Comparison of ENCODE assay signal across 29 mouse cellular contexts in genomic region chr2:173714620-173715218, GRCm38 (mm10). TPM values are rescaled to one million over a fixed set of nuclear protein-coding genes. Genes with fewer than 3 reads are reported as not detected.
A peak's percentile ranks its signal among the peaks of the same experiment; 100 is the strongest.
DNase-seq lines count a peak whose midpoint lies in the region; ATAC-seq and TF ChIP-seq lines count a peak whose summit lies in the region.
"Had no signal": no experiment of that assay in that cellular context is flagged by ENCODE, and none has a peak within 500 bp of the region (broad histone marks: within the 10 kb centered on the region; RNA-seq: fewer than 3 reads in every experiment).

No protein-coding gene starts in this region.

- H3K4me3 ChIP-seq in forebrain, embryonic 12.5 days (replicated peaks): no peak overlapping the region
- H3K4me3 ChIP-seq in forebrain, embryonic 14.5 days (ENCODE audit: low read depth, low read length): no peak overlapping the region
- H3K4me3 ChIP-seq in hindbrain, embryonic 15.5 days: no peak overlapping the region
- H3K4me3 ChIP-seq in midbrain, embryonic 15.5 days: no peak overlapping the region
- no peak overlapping the region for H3K4me3 ChIP-seq in kidney, adult 2 months (ENCODE audit: insufficient read depth, low read depth, low read length)
- H3K4me3 ChIP-seq: heart, embryonic 12.5 days had no signal

- no peaks in the 10 kb centered on the region for H3K27me3 ChIP-seq in forebrain, embryonic 12.5 days
- no peaks in the 10 kb centered on the region for H3K27me3 ChIP-seq in forebrain, embryonic 14.5 days (replicated peaks; ENCODE audit: control insufficient read depth, insufficient read depth, low read length)
- no peaks in the 10 kb centered on the region for H3K27me3 ChIP-seq in hindbrain, embryonic 15.5 days
- no peaks in the 10 kb centered on the region for H3K27me3 ChIP-seq in midbrain, embryonic 15.5 days (replicated peaks)
- no peaks in the 10 kb centered on the region for H3K27me3 ChIP-seq in kidney, adult 2 months (replicated peaks; ENCODE audit: control insufficient read depth, insufficient read depth, low read length)
- H3K27me3 ChIP-seq: heart, embryonic 12.5 days; Patski had no signal

- no peaks in the 10 kb centered on the region for H3K36me3 ChIP-seq in forebrain, embryonic 12.5 days (replicated peaks)
- H3K36me3 ChIP-seq in forebrain, embryonic 14.5 days (ENCODE audit: control insufficient read depth, insufficient read depth, low read length): no peaks in the 10 kb centered on the region
- H3K36me3 ChIP-seq in hindbrain, embryonic 15.5 days: no peaks in the 10 kb centered on the region
- no peaks in the 10 kb centered on the region for H3K36me3 ChIP-seq in midbrain, embryonic 15.5 days (replicated peaks)
- no peaks in the 10 kb centered on the region for H3K36me3 ChIP-seq in kidney, adult 2 months (ENCODE audit: control insufficient read depth, insufficient read depth, low read length)
- H3K36me3 ChIP-seq: heart, embryonic 12.5 days had no signal

- no peak for TF ChIP-seq CTCF in kidney, adult 2 months (conservative IDR thresholded peaks at IDR 0.05; ENCODE audit: insufficient read depth, insufficient read length, low read depth, low read length)

- ATAC-seq in forebrain, embryonic 12.5 days (ENCODE audit: low FRiP score): peak; percentile 66
- ATAC-seq in forebrain, embryonic 14.5 days: peak; percentile 22; the same call in 1 of the 2 replicates
- peak; percentile 27; the same call in 1 of the 2 replicates for ATAC-seq in hindbrain, embryonic 15.5 days (ENCODE audit: low FRiP score, low read depth)
- peak; percentile 44 for ATAC-seq in midbrain, embryonic 15.5 days (replicated peaks)
- ATAC-seq in megakaryocyte-erythroid progenitor cell, adult 5-6 weeks (replicated peaks; ENCODE audit: low FRiP score, low TSS enrichment, poor library complexity, severe bottlenecking): no peak
- ATAC-seq: inflammation-experienced regulatory T-cells, adult 6 months; lung, postnatal 0 days; Patski had no signal

- H3K4me2 ChIP-seq in forebrain, embryonic 12.5 days: no peak overlapping the region
- H3K4me2 ChIP-seq in forebrain, embryonic 14.5 days (ENCODE audit: low read length): no peak overlapping the region
- no peak overlapping the region for H3K4me2 ChIP-seq in hindbrain, embryonic 15.5 days
- no peak overlapping the region for H3K4me2 ChIP-seq in midbrain, embryonic 15.5 days
- H3K4me2 ChIP-seq: heart, embryonic 12.5 days had no signal

- intact Hi-C loops in left cerebral cortex, postnatal 4 days (cut with DNase I): no loop called here

- no peak for DNase-seq in forebrain, embryonic 14.5 days (ENCODE audit: low spot score)
- no peak for DNase-seq in kidney, adult 2 months
- no peak for DNase-seq in left cerebral cortex, postnatal 4 days
- DNase-seq in B cell, adult 2 months: no peak
- DNase-seq: adrenal gland, adult 8-10 months; cerebellum, adult 9-10 months; heart, postnatal 14 days; kidney, adult 9 months; kidney, postnatal 4 days; liver; thymus, adult 18-20 months had no signal

- TF ChIP-seq POLR2A in kidney, adult 2 months (IDR thresholded peaks at IDR 0.05; ENCODE audit: low read depth, low read length): no peak

- 42% methylated on average over 8 of the region's 8 CpGs for WGBS in forebrain, embryonic 12.5 days
- WGBS in forebrain, embryonic 14.5 days: 44% methylated on average over 8 of the region's 8 CpGs
- 24% methylated on average over 8 of the region's 8 CpGs for WGBS in hindbrain, embryonic 15.5 days
- WGBS in midbrain, embryonic 15.5 days: 31% methylated on average over 8 of the region's 8 CpGs
- 86% methylated on average over 8 of the region's 8 CpGs for WGBS in kidney, adult 2 months

- H3K9ac ChIP-seq in forebrain, embryonic 12.5 days: no peak overlapping the region
- no peak overlapping the region for H3K9ac ChIP-seq in forebrain, embryonic 14.5 days (ENCODE audit: low read length)
- H3K9ac ChIP-seq in hindbrain, embryonic 15.5 days: no peak overlapping the region
- no peak overlapping the region for H3K9ac ChIP-seq in midbrain, embryonic 15.5 days
- H3K9ac ChIP-seq: heart, embryonic 12.5 days had no signal

- H3K4me1 ChIP-seq in forebrain, embryonic 12.5 days: peaks cover 17% of the 10 kb centered on the region
- no peaks in the 10 kb centered on the region; the same call in 1 of the 2 replicates for H3K4me1 ChIP-seq in forebrain, embryonic 14.5 days (ENCODE audit: control insufficient read depth, insufficient read depth, low read length)
- peaks cover 16% of the 10 kb centered on the region for H3K4me1 ChIP-seq in hindbrain, embryonic 15.5 days (replicated peaks)
- H3K4me1 ChIP-seq in midbrain, embryonic 15.5 days: peaks cover 9% of the 10 kb centered on the region
- H3K4me1 ChIP-seq in kidney, adult 2 months (ENCODE audit: control insufficient read depth, insufficient read depth, low read length): no peaks in the 10 kb centered on the region
- H3K4me1 ChIP-seq: heart, embryonic 12.5 days had no signal

- 0 out of 2 replicates have a peak overlapping the region, but pooled peaks have one; percentile 26 for H3K27ac ChIP-seq in forebrain, embryonic 12.5 days
- H3K27ac ChIP-seq in forebrain, embryonic 14.5 days (ENCODE audit: low read depth, low read length): no peak overlapping the region
- no peak overlapping the region for H3K27ac ChIP-seq in hindbrain, embryonic 15.5 days (replicated peaks)
- H3K27ac ChIP-seq in midbrain, embryonic 15.5 days: 0 out of 2 replicates have a peak overlapping the region, but pooled peaks have one; percentile 0
- H3K27ac ChIP-seq in kidney, adult 2 months (ENCODE audit: insufficient read depth, low read depth, low read length): no peak overlapping the region

- H3K9me3 ChIP-seq in forebrain, embryonic 12.5 days: no peaks in the 10 kb centered on the region
- H3K9me3 ChIP-seq in forebrain, embryonic 14.5 days (replicated peaks; ENCODE audit: control insufficient read depth, low read length): no peaks in the 10 kb centered on the region
- H3K9me3 ChIP-seq in hindbrain, embryonic 15.5 days: no peaks in the 10 kb centered on the region
- H3K9me3 ChIP-seq in midbrain, embryonic 15.5 days: no peaks in the 10 kb centered on the region

RNA-seq across cellular contexts. Expression of gene 1700010B08Rik, which starts 4.5 kb away (rescaled TPM):
- polyA plus RNA-seq in forebrain, embryonic 12.5 days (2016; fragmentation: Nextera tagmentation; extraction: Ambion mirVana): not detected in 2 replicates
- polyA plus RNA-seq in forebrain, embryonic 14.5 days (2014; fragmentation: Nextera tagmentation; extraction: Ambion mirVana): not detected in 2 replicates
- polyA plus RNA-seq in hindbrain, embryonic 15.5 days (2015; fragmentation: Nextera tagmentation; extraction: Ambion mirVana): not detected in 2 replicates
- 0.19 TPM in 1 of 2 replicates, not detected in the other for polyA plus RNA-seq in midbrain, embryonic 15.5 days (2015; fragmentation: Nextera tagmentation; extraction: Ambion mirVana)
- not detected in 2 replicates for polyA plus RNA-seq in kidney, adult 2 months (2012; rRNA removed)
- not detected in 2 replicates for total RNA-seq in megakaryocyte-erythroid progenitor cell, adult 5-6 weeks (2014; fragmentation: Nextera tagmentation)
- 0.38 TPM in 1 of 2 replicates, not detected in the other for total RNA-seq in megakaryocyte-erythroid progenitor cell, adult 5-6 weeks (2017)
- total RNA-seq in left cerebral cortex, postnatal 4 days (2021): not detected
- total RNA-seq: common myeloid progenitor, adult 5-6 weeks; ES-E14; gastrocnemius, adult 8-10 months; granulocyte monocyte progenitor cell, adult 5-6 weeks; heart, postnatal 14 days; left cerebral cortex, postnatal 25 days had no signal
- polyA plus RNA-seq: embryonic facial prominence, embryonic 11.5 days; frontal cortex, adult 2 months; heart, embryonic 12.5 days; inflammation-experienced regulatory T-cells, adult 6 months; liver, embryonic 16.5 days; Patski; small intestine, adult 2 months; stomach, embryonic 14.5 days had no signal

RNA-seq across cellular contexts. Expression of gene Vapb, which starts 22.6 kb away (rescaled TPM):
- polyA plus RNA-seq in forebrain, embryonic 12.5 days (2016; fragmentation: Nextera tagmentation; extraction: Ambion mirVana): 11.0 and 13.8 TPM in 2 replicates
- polyA plus RNA-seq in forebrain, embryonic 14.5 days (2014; fragmentation: Nextera tagmentation; extraction: Ambion mirVana): 13.9 and 18.5 TPM in 2 replicates
- polyA plus RNA-seq in hindbrain, embryonic 15.5 days (2015; fragmentation: Nextera tagmentation; extraction: Ambion mirVana): 15.9 and 18.4 TPM in 2 replicates
- polyA plus RNA-seq in midbrain, embryonic 15.5 days (2015; fragmentation: Nextera tagmentation; extraction: Ambion mirVana): 10.8 and 14.3 TPM in 2 replicates
- polyA plus RNA-seq in kidney, adult 2 months (2012; rRNA removed): 18.9 and 21.3 TPM in 2 replicates
- 5.2 and 8.8 TPM in 2 replicates for total RNA-seq in megakaryocyte-erythroid progenitor cell, adult 5-6 weeks (2014; fragmentation: Nextera tagmentation)
- total RNA-seq in megakaryocyte-erythroid progenitor cell, adult 5-6 weeks (2017): 46.8 and 67.2 TPM in 2 replicates
- 10 to 100 TPM; 84.7 to 94.7 TPM for total RNA-seq in left cerebral cortex, postnatal 4 days (2021)

RNA-seq across cellular contexts. Expression of gene Rab22a, which starts 55.2 kb away (rescaled TPM):
- 43.1 and 47.7 TPM in 2 replicates for polyA plus RNA-seq in forebrain, embryonic 12.5 days (2016; fragmentation: Nextera tagmentation; extraction: Ambion mirVana)
- polyA plus RNA-seq in forebrain, embryonic 14.5 days (2014; fragmentation: Nextera tagmentation; extraction: Ambion mirVana): 36.4 and 41.1 TPM in 2 replicates
- polyA plus RNA-seq in hindbrain, embryonic 15.5 days (2015; fragmentation: Nextera tagmentation; extraction: Ambion mirVana): 31.0 and 33.0 TPM in 2 replicates
- polyA plus RNA-seq in midbrain, embryonic 15.5 days (2015; fragmentation: Nextera tagmentation; extraction: Ambion mirVana): 32.8 and 33.8 TPM in 2 replicates
- polyA plus RNA-seq in kidney, adult 2 months (2012; rRNA removed): 24.4 and 28.2 TPM in 2 replicates
- 18.1 and 20.7 TPM in 2 replicates for total RNA-seq in megakaryocyte-erythroid progenitor cell, adult 5-6 weeks (2014; fragmentation: Nextera tagmentation)
- total RNA-seq in megakaryocyte-erythroid progenitor cell, adult 5-6 weeks (2017): 13.3 and 16.8 TPM in 2 replicates
- total RNA-seq in left cerebral cortex, postnatal 4 days (2021): 10 to 100 TPM; 25.5 to 27.8 TPM

Comparison
In these comparisons a context has a peak if more than half of its experiments do, and no peak if none do; other contexts are left out.
1. H3K27ac ChIP-seq: peak in forebrain, embryonic 12.5 days (single experiment) and midbrain, embryonic 15.5 days (single experiment); none in forebrain, embryonic 14.5 days (single experiment), hindbrain, embryonic 15.5 days (single experiment) and kidney, adult 2 months (single experiment).